23 mouse cellular contexts compared by ENCODE assay signal in the genomic region with DNA sequence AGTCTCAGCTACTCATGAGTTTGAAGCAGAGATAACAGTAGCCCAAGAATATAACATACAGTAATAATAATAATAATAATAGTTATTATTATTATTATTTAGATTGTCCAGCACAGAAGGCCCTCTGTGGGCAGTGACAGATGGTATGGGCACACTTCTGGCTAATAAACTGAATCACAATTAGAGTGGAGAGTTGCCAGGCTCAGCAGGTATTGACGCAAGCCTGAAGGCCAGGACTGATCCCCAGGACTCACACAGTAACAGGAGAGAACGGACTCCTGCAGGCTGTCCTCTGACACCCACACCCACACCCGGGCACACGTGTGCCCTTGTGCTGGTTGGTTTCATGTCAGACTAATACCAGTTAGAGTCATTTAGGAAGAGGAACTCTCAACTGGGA. TPM values are rescaled to one million over a fixed set of nuclear protein-coding genes. Genes with fewer than 3 reads are reported as not detected.
A peak's percentile ranks its signal among the peaks of the same experiment; 100 is the strongest.
DNase-seq lines count a peak whose midpoint lies in the region; ATAC-seq and TF ChIP-seq lines count a peak whose summit lies in the region.
"Had no signal": no experiment of that assay in that cellular context is flagged by ENCODE, and none has a peak within 500 bp of the region (broad histone marks: within the 10 kb centered on the region; RNA-seq: fewer than 3 reads in every experiment).

No protein-coding gene starts in this region.

- TF ChIP-seq CTCF in hindbrain, postnatal 0 days (IDR thresholded peaks at IDR 0.05; ENCODE audit: low read depth): no peak

- no peak for ATAC-seq in hindbrain, postnatal 0 days
- ATAC-seq in hindbrain, embryonic 12.5 days (ENCODE audit: low FRiP score): no peak
- ATAC-seq: activated CD4-positive, CD25-positive, alpha-beta regulatory T cell, adult 4 months; CD4-positive, CD25-positive, alpha-beta regulatory T cell, adult 4 months; forebrain, embryonic 13.5 days; forebrain, embryonic 15.5 days; forebrain, postnatal 0 days; Patski had no signal

- DNase-seq in cerebellum, postnatal 14 days: peak; percentile 64 to 68
- DNase-seq in cerebellum, adult 11 months: no peak
- peak; percentile 73 for DNase-seq in heart, adult 11 months
- DNase-seq in heart, adult 8-10 months (ENCODE audit: low spot score): no peak
- peak; percentile 23 for DNase-seq in hindbrain, postnatal 0 days (ENCODE audit: low spot score)
- peak; percentile 21 for DNase-seq in A20 (ENCODE audit: low read depth, low spot score)
- DNase-seq in kidney, postnatal 14 days: no peak
- DNase-seq: adrenal gland, adult 8-10 months; adrenal gland, postnatal 14 days; adrenal gland, postnatal 36 days; B cell, adult 2 months; cerebellum, adult 9-11 months; forebrain, postnatal 0 days had no signal

- no peaks in the 10 kb centered on the region for H3K4me1 ChIP-seq in hindbrain, postnatal 0 days (ENCODE audit: insufficient read depth, low read length)
- H3K4me1 ChIP-seq in hindbrain, embryonic 12.5 days: no peaks in the 10 kb centered on the region
- H3K4me1 ChIP-seq: embryonic facial prominence, embryonic 12.5 days; forebrain, embryonic 15.5 days had no signal

- no peaks in the 10 kb centered on the region for H3K27me3 ChIP-seq in hindbrain, postnatal 0 days (ENCODE audit: insufficient read depth, low read length)
- H3K27me3 ChIP-seq in hindbrain, embryonic 12.5 days: no peaks in the 10 kb centered on the region
- H3K27me3 ChIP-seq: CH12.LX; embryonic facial prominence, embryonic 12.5 days; forebrain, embryonic 13.5 days; forebrain, embryonic 15.5 days; Patski had no signal

- no peak overlapping the region for H3K27ac ChIP-seq in hindbrain, postnatal 0 days
- no peak overlapping the region for H3K27ac ChIP-seq in hindbrain, embryonic 12.5 days
- H3K27ac ChIP-seq: embryonic facial prominence, embryonic 10.5 days; embryonic facial prominence, embryonic 12.5 days; forebrain, embryonic 13.5 days; forebrain, embryonic 15.5 days had no signal

- WGBS in hindbrain, postnatal 0 days: 62% methylated on average over 4 of the region's 4 CpGs
- 82% methylated on average over 4 of the region's 4 CpGs for WGBS in hindbrain, embryonic 12.5 days

- H3K4me2 ChIP-seq in hindbrain, postnatal 0 days (ENCODE audit: low read depth, low read length): no peak overlapping the region
- H3K4me2 ChIP-seq in hindbrain, embryonic 12.5 days (replicated peaks): no peak overlapping the region
- H3K4me2 ChIP-seq: embryonic facial prominence, embryonic 12.5 days; forebrain, embryonic 13.5 days; forebrain, embryonic 15.5 days had no signal

- no peaks in the 10 kb centered on the region for H3K9me3 ChIP-seq in hindbrain, postnatal 0 days (ENCODE audit: low read length)
- no peaks in the 10 kb centered on the region for H3K9me3 ChIP-seq in hindbrain, embryonic 12.5 days (replicated peaks)
- H3K9me3 ChIP-seq: embryonic facial prominence, embryonic 10.5 days; embryonic facial prominence, embryonic 12.5 days; forebrain, embryonic 13.5 days; forebrain, embryonic 15.5 days had no signal

- no peaks in the 10 kb centered on the region for H3K36me3 ChIP-seq in hindbrain, postnatal 0 days (ENCODE audit: insufficient read depth, low read length)
- H3K36me3 ChIP-seq in hindbrain, embryonic 12.5 days: no peaks in the 10 kb centered on the region
- H3K36me3 ChIP-seq: embryonic facial prominence, embryonic 10.5 days; embryonic facial prominence, embryonic 12.5 days; forebrain, embryonic 15.5 days; G1E had no signal

- no peak overlapping the region for H3K4me3 ChIP-seq in hindbrain, postnatal 0 days (ENCODE audit: low read length)
- H3K4me3 ChIP-seq in hindbrain, embryonic 12.5 days: no peak overlapping the region
- H3K4me3 ChIP-seq: embryonic facial prominence, embryonic 10.5 days; embryonic facial prominence, embryonic 12.5 days; forebrain, embryonic 13.5 days; forebrain, embryonic 15.5 days had no signal

- H3K9ac ChIP-seq in hindbrain, postnatal 0 days (replicated peaks; ENCODE audit: low read length): no peak overlapping the region
- H3K9ac ChIP-seq in hindbrain, embryonic 12.5 days: no peak overlapping the region
- H3K9ac ChIP-seq: embryonic facial prominence, embryonic 12.5 days; forebrain, embryonic 13.5 days; forebrain, embryonic 15.5 days; forebrain, postnatal 0 days had no signal

RNA-seq across cellular contexts. Expression of gene Lef1, which starts 36.3 kb away (rescaled TPM):
- total RNA-seq in heart, adult 8-10 months (2022): under 1 TPM in 3 of 4 experiments, not detected in 1; 0.14 to 0.31 (median 0.26) TPM
- total RNA-seq in hindbrain, postnatal 0 days (2014; rRNA removed): 5.6 and 7.2 TPM in 2 replicates
- 6.4 and 7.2 TPM in 2 replicates for polyA plus RNA-seq in hindbrain, postnatal 0 days (2015; fragmentation: Nextera tagmentation; extraction: Ambion mirVana)
- 31.9 and 33.6 TPM in 2 replicates for polyA plus RNA-seq in hindbrain, embryonic 12.5 days (2016; fragmentation: Nextera tagmentation; extraction: Ambion mirVana)
- polyA plus RNA-seq: G1E had no signal

Comparison
In these comparisons a context has a peak if more than half of its experiments do, and no peak if none do; other contexts are left out.
1. DNase-seq: peak in cerebellum, postnatal 14 days (2 of 2), heart, adult 11 months (single experiment), hindbrain, postnatal 0 days (single experiment) and A20 (single experiment); none in cerebellum, adult 11 months (single experiment), heart, adult 8-10 months (single experiment) and kidney, postnatal 14 days (single experiment).